Mouse (Mus musculus) ovary, postnatal 36 days (tissue): ENCODE measurements around the gene Spef2.
"Not testable (repeated sequence)": the region's sequence is repeated elsewhere in the genome, so short reads cannot be mapped to it uniquely, and the experiment has no call there.

Experiments
- DNase-seq: peaks from one replicate; pipeline ENCODE4 v3.0.0; 2022; ENCODE audit warnings: low spot score, mixed read lengths

Spef2 gene

GRCm38 (mm10) chr15:9668575-9668974 is 80.1 kb downstream of the Spef2 start:
- DNase-seq, result no peak

- not testable (repeated sequence) for DNase-seq
Observed at GRCm38 (mm10) chr15:9664948-9665347, 83.7 kb downstream of the Spef2 start.

- DNase-seq, result no peak
Observed at GRCm38 (mm10) chr15:9661215-9661614, 87.5 kb downstream of the Spef2 start.

GRCm38 (mm10) chr15:9634471-9634870 is 114.2 kb downstream of the Spef2 start:
- no peak for DNase-seq

- no peak for DNase-seq
Observed at GRCm38 (mm10) chr15:9631657-9632056, 117.0 kb downstream of the Spef2 start.

- no peak for DNase-seq
Observed at GRCm38 (mm10) chr15:9629660-9630059, 119.0 kb downstream of the Spef2 start.

- DNase-seq, result no peak
Observed at GRCm38 (mm10) chr15:9624619-9625018, 124.0 kb downstream of the Spef2 start.

- no peak for DNase-seq
Observed at GRCm38 (mm10) chr15:9608177-9608576, 140.5 kb downstream of the Spef2 start.

- DNase-seq, result no peak
Observed at GRCm38 (mm10) chr15:9600088-9600455, 148.6 kb downstream of the Spef2 start.

GRCm38 (mm10) chr15:9599382-9600087 is 149.1 kb downstream of the Spef2 start:
- DNase-seq, result no peak

GRCm38 (mm10) chr15:9596298-9597060 is 152.2 kb downstream of the Spef2 start:
- peak; percentile 7 for DNase-seq

- DNase-seq, result no peak
Observed at GRCm38 (mm10) chr15:9589939-9590338, 158.7 kb downstream of the Spef2 start.

- DNase-seq, result peak; percentile 11
Observed at GRCm38 (mm10) chr15:9580470-9581280, 168.0 kb downstream of the Spef2 start.

GRCm38 (mm10) chr15:9577303-9577702 is 171.4 kb downstream of the Spef2 start:
- no peak for DNase-seq

GRCm38 (mm10) chr15:9574796-9575195 is 173.9 kb downstream of the Spef2 start:
- DNase-seq, result no peak

- peak; percentile 31 for DNase-seq
Observed at GRCm38 (mm10) chr15:9573361-9573760, 175.3 kb downstream of the Spef2 start.

GRCm38 (mm10) chr15:9572664-9573063 is 176.0 kb downstream of the Spef2 start:
- DNase-seq, result no peak

GRCm38 (mm10) chr15:9571896-9572295 is 176.8 kb downstream of the Spef2 start:
- DNase-seq, result no peak

GRCm38 (mm10) chr15:9567316-9567715 is 181.4 kb downstream of the Spef2 start:
- no peak for DNase-seq

GRCm38 (mm10) chr15:9565396-9565795 is 183.3 kb downstream of the Spef2 start:
- no peak for DNase-seq

- DNase-seq, result no peak
Observed at GRCm38 (mm10) chr15:9564156-9564555, 184.5 kb downstream of the Spef2 start.

- DNase-seq, result not testable (repeated sequence)
Observed at GRCm38 (mm10) chr15:9557264-9557663, 191.4 kb downstream of the Spef2 start.

- DNase-seq, result no peak
Observed at GRCm38 (mm10) chr15:9548951-9549350, 199.7 kb downstream of the Spef2 start.
